Mouse (Mus musculus) embryonic fibroblast, embryonic 13.5 days (primary cell): ENCODE results near the gene Htra3.

Experiments
- CTCF ChIP-seq: IDR thresholded peaks from 2 replicates; pipeline ENCODE4 v1.5.1; 2011; ENCODE audit warnings: mild to moderate bottlenecking, control low read depth, low read length, moderate library complexity, borderline replicate concordance; ENCODE audit not compliant: insufficient read depth
- POLR2A ChIP-seq: IDR thresholded peaks from 2 replicates; pipeline ENCODE4 v1.6.1; 2011; ENCODE audit warnings: low read depth, mild to moderate bottlenecking, control low read depth, low read length, moderate library complexity

DNA sequence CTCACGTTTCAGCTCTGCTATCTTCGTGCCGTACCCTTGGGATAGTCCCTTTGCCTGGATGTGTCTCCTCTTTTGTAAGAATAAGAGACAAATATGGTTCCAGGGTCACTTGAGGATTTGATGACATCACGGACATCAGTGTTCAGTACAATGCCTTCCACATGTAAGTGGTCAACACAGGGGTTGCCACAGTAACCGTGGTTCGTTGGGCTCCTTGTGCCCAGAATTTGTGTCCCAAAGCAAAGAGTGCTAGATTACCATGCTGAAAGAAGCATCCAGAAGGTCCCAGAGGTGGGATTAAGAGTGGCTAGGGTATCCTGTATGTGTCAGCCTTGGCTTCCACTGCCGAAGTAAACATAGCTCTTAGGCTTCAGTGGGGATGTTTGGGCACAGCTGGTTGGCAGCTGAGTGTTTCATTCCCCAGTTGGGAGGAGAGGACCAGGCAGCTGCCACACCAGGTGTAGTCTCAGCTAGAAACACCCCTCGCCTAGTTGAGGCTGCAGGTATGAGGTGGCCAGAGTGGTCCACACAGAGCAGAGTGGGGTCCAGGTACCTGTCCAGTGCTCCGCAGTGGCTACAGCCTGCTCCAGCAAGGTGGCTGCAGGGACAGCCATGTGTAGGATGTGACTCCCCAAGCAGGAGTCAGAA lies 36.1 kb downstream of the Htra3 start:
- no peak for TF ChIP-seq POLR2A
- no peak for TF ChIP-seq CTCF
